Mouse (Mus musculus): ENCODE data around the gene Rps28.

The Rps28 gene

DNA sequence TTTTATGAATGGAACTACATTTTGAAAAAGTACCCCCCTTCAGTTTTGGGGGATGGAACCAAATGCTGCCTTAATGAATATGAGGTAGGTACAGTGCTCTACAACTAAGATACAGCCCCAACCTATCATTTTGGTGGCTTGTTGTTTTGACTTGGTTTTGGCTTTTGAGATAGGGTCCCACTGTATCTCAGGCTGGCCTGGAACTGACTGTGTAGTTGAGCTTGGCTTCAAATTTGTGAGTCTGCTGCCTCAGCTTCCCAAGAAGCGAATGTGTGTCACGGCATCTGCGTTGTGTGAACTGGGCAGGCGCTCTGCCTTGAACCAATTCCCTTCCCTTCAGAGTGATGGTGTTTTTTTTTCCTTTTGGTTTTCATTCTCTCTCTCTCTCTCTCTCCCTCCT lies 52.7 kb downstream of the Rps28 start:
- Histone ChIP-seq H3K27me3 (ENCODE audit: control insufficient read depth, insufficient read depth, low read length, poor library complexity, severe bottlenecking) (no peaks in the 10 kb centered on the region), H3K36me3 (ENCODE audit: control insufficient read depth, insufficient read depth, low read length, poor library complexity, severe bottlenecking) (no peaks in the 10 kb centered on the region)
- DNase-seq (ENCODE audit: low read depth, low spot score), result no peak
